ENCODE assay signal across 11 mouse cellular contexts in genomic region chr6:81986171-81986570, GRCm38 (mm10). TPM values are rescaled to one million over a fixed set of nuclear protein-coding genes. Genes with fewer than 3 reads are reported as not detected.
"Had no signal": no experiment of that assay in that cellular context is flagged by ENCODE, and none has a peak within 500 bp of the region (broad histone marks: within the 10 kb centered on the region; RNA-seq: fewer than 3 reads in every experiment).

No protein-coding gene starts in this region.

- H3K4me2 ChIP-seq: liver, embryonic 11.5 days; liver, embryonic 15.5 days; neural tube, embryonic 12.5 days; stomach, embryonic 15.5 days had no signal

- H3K4me1 ChIP-seq: liver, embryonic 15.5 days; neural tube, embryonic 12.5 days had no signal

- DNase-seq: lung, adult 2 months; lung, postnatal 14 days; midbrain, embryonic 14.5 days; thymus, postnatal 4 days had no signal

- H3K27ac ChIP-seq: left cerebral cortex, adult 2 months; liver, embryonic 15.5 days; macrophage; neural tube, embryonic 12.5 days; stomach, embryonic 15.5 days had no signal

- H3K4me3 ChIP-seq: left cerebral cortex, adult 2 months; liver, embryonic 15.5 days; megakaryocyte, embryonic 14.5 days; neural tube, embryonic 12.5 days; stomach, embryonic 15.5 days had no signal

- H3K36me3 ChIP-seq: liver, embryonic 15.5 days; neural tube, embryonic 12.5 days; stomach, embryonic 15.5 days had no signal

- H3K27me3 ChIP-seq: liver, embryonic 15.5 days; neural tube, embryonic 12.5 days; stomach, embryonic 15.5 days had no signal

- H3K9me3 ChIP-seq: liver, embryonic 15.5 days; neural tube, embryonic 12.5 days; stomach, embryonic 15.5 days had no signal

- H3K9ac ChIP-seq: liver, embryonic 15.5 days; neural tube, embryonic 12.5 days; stomach, embryonic 15.5 days had no signal

RNA-seq across cellular contexts. Expression of gene Eva1a, which starts 54.7 kb away (rescaled TPM):
- polyA plus RNA-seq: macrophage had no signal
